Mouse (Mus musculus): Measurements from ENCODE around the gene Fsip2. TPM values are rescaled to one million over a fixed set of nuclear protein-coding genes. Genes with fewer than 3 reads are reported as not detected.

Fsip2 gene
- total RNA-seq (2021), result not detected
- long read RNA-seq, experiment 1, result 0 reads
- long read RNA-seq, experiment 2, result 0 reads

GRCm38 (mm10) chr2:82943472-82943871 lies at the start of gene Fsip2:
Fsip2 (plus strand) TSS chr2:82943634.
- no peak for DNase-seq

- DNase-seq, result no peak
Observed at GRCm38 (mm10) chr2:82963443-82963842, 20.0 kb downstream of the Fsip2 start.

- no peak for DNase-seq
Observed at GRCm38 (mm10) chr2:83025853-83026252, 82.4 kb downstream of the Fsip2 start.

- no peak for DNase-seq
Observed at GRCm38 (mm10) chr2:83052914-83053690, 109.7 kb downstream of the Fsip2 start.

Measured in gastrocnemius, postnatal 10 days (tissue).